Mouse (Mus musculus): Measurements from ENCODE around the gene Zkscan1. TPM values are rescaled to one million over a fixed set of nuclear protein-coding genes. Genes with fewer than 3 reads are reported as not detected.
A peak's percentile ranks its signal among the peaks of the same experiment; 100 is the strongest.

Gene Zkscan1
- total RNA-seq, 1 experiment = 9.8 TPM

DNA sequence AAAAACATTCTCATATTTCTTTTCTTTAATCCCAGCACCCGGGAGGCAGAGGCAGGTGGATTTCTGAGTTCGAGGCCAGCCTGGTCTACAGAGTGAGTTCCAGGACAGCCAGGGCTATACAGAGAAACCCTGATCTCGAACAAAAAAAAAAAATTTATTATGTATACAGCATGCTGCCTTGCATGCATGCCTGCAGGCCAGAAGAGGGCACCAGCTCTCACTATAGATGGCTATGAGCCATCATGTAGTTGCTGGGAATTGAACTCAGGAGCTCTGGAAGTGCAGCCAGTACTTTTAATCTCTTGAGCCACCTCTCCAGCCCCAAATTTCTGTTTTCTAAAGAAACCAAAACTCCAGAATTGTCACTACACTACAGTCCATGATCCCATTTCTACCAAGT, 5.4 kb downstream of the Zkscan1 start:
- Histone ChIP-seq H3K4me1 (ENCODE audit: control insufficient read depth in 2 of 2, insufficient read depth in 2 of 2, low read length in 2 of 2, poor library complexity in 1 of 2) (peaks cover 4 to 6% of the 10 kb centered on the region in 2 experiments), H3K27ac (ENCODE audit: insufficient read depth, low read depth, low read length, poor library complexity, severe bottlenecking) (no peak overlapping the region; the same call in 1 of the 2 replicates), H3K9me3 (ENCODE audit: control insufficient read depth, insufficient read depth, low read depth, low read length) (no peaks in the 10 kb centered on the region), H3K36me3 (ENCODE audit: control insufficient read depth, insufficient read depth, low read length, poor library complexity, severe bottlenecking) (peaks cover 20% of the 10 kb centered on the region), H3K4me3 (ENCODE audit: insufficient read depth in 1 of 2, low read depth in 1 of 2, low read length in 2 of 2, poor library complexity in 1 of 2, severe bottlenecking in 1 of 2) (no peak overlapping the region), H3K9ac (ENCODE audit: insufficient read depth, low read depth, low read length, poor library complexity, severe bottlenecking) (no peak overlapping the region)
- TF ChIP-seq ZC3H11A (IDR thresholded peaks at IDR 0.05; ENCODE audit: borderline replicate concordance, low read depth, low read length) (no peak), ZNF384 (IDR thresholded peaks at IDR 0.05; ENCODE audit: low read depth, low read length) (peak; percentile 69)
- in situ Hi-C loops (cut with MboI; ENCODE audit: low sequenced_read_pairs in 2 of 2, unreplicated experiment in 2 of 2) = no loop called here
- DNase-seq (ENCODE audit: low read depth, low spot score) = peak; percentile 19

DNA sequence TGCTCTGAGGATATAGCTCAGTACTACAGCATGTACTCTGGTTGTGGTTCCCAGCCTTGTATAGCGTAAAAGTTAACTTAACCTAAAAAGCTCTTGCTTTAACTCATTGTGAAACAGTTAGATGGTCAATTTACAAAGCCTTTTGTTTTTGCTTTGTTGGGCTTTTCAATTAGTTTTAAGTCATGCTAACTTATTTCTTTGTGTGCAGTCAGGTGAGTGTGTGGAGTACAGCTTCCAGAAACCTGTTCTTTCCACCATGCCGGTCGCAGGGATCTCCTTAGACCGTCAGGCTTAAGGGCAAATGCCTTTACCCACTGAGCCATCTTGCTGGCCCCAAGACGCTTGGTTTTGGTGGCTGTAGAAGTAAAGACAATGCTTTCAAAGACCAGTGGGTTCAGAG, 5.9 kb downstream of the Zkscan1 start:
- Histone ChIP-seq H3K4me1 (ENCODE audit: control insufficient read depth in 2 of 2, insufficient read depth in 2 of 2, low read length in 2 of 2, poor library complexity in 1 of 2) (peaks cover 4 to 5% of the 10 kb centered on the region in 2 experiments), H3K36me3 (ENCODE audit: control insufficient read depth, insufficient read depth, low read length, poor library complexity, severe bottlenecking) (peaks cover 22% of the 10 kb centered on the region), H3K9me3 (ENCODE audit: control insufficient read depth, insufficient read depth, low read depth, low read length) (no peaks in the 10 kb centered on the region), H3K4me3 (ENCODE audit: insufficient read depth in 1 of 2, low read depth in 1 of 2, low read length in 2 of 2, poor library complexity in 1 of 2, severe bottlenecking in 1 of 2) (no peak overlapping the region), H3K9ac (ENCODE audit: insufficient read depth, low read depth, low read length, poor library complexity, severe bottlenecking) (no peak overlapping the region), H3K27ac (ENCODE audit: insufficient read depth, low read depth, low read length, poor library complexity, severe bottlenecking) (no peak overlapping the region; the same call in 1 of the 2 replicates)
- DNase-seq (ENCODE audit: low read depth, low spot score) = peak; percentile 30
- TF ChIP-seq CHD2 (IDR thresholded peaks at IDR 0.05; ENCODE audit: low read depth, low read length) = no peak
- TF ChIP-seq MAFK (IDR thresholded peaks at IDR 0.05; ENCODE audit: insufficient read depth, low read depth, low read length) = no peak
- TF ChIP-seq ZNF384 (IDR thresholded peaks at IDR 0.05; ENCODE audit: low read depth, low read length) = no peak
- no peak for TF ChIP-seq ZC3H11A (IDR thresholded peaks at IDR 0.05; ENCODE audit: borderline replicate concordance, low read depth, low read length)
- no peak for TF ChIP-seq HCFC1 (IDR thresholded peaks at IDR 0.05; ENCODE audit: borderline replicate concordance, insufficient read depth, low read length)
- in situ Hi-C loops (cut with MboI; ENCODE audit: low sequenced_read_pairs in 2 of 2, unreplicated experiment in 2 of 2) = no loop called here

DNA sequence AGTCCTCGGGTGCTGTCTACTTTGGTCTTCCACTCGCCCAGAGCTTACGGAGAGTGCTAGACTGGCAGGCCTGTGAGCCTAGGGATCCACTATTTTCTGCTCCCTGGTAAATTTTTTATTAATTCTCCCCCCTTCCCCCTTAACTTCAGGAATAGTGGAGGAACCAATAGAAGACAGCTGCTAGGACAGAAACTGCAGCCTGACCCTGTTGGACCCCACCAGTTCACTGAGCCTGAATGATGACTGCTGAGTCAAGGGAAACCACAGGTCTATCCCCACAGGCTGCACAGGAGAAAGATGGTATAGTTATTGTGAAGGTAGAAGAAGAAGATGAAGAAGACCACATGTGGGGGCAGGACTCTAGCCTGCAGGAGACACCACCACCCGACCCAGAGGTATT, 7.9 kb downstream of the Zkscan1 start:
- TF ChIP-seq ZC3H11A (IDR thresholded peaks at IDR 0.05; ENCODE audit: borderline replicate concordance, low read depth, low read length) = no peak
- no peak for TF ChIP-seq ZNF384 (IDR thresholded peaks at IDR 0.05; ENCODE audit: low read depth, low read length)
- no peak for TF ChIP-seq HCFC1 (IDR thresholded peaks at IDR 0.05; ENCODE audit: borderline replicate concordance, insufficient read depth, low read length)
- no peak for TF ChIP-seq MAFK (IDR thresholded peaks at IDR 0.05; ENCODE audit: insufficient read depth, low read depth, low read length)
- TF ChIP-seq CHD2 (IDR thresholded peaks at IDR 0.05; ENCODE audit: low read depth, low read length) = no peak
- Histone ChIP-seq H3K36me3 (ENCODE audit: control insufficient read depth, insufficient read depth, low read length, poor library complexity, severe bottlenecking) (peaks cover 34% of the 10 kb centered on the region), H3K9ac (ENCODE audit: insufficient read depth, low read depth, low read length, poor library complexity, severe bottlenecking) (no peak overlapping the region), H3K4me3 (ENCODE audit: insufficient read depth in 1 of 2, low read depth in 1 of 2, low read length in 2 of 2, poor library complexity in 1 of 2, severe bottlenecking in 1 of 2) (no peak overlapping the region), H3K9me3 (ENCODE audit: control insufficient read depth, insufficient read depth, low read depth, low read length) (peaks cover 3% of the 10 kb centered on the region; the same call in 1 of the 2 replicates), H3K27ac (ENCODE audit: insufficient read depth, low read depth, low read length, poor library complexity, severe bottlenecking) (no peak overlapping the region), H3K4me1 (ENCODE audit: control insufficient read depth in 2 of 2, insufficient read depth in 2 of 2, low read length in 2 of 2, poor library complexity in 1 of 2) (peaks cover 0 to 4% of the 10 kb centered on the region in 2 experiments; a peak in 2 of 4 replicates)
- no peak for DNase-seq (ENCODE audit: low read depth, low spot score)
- in situ Hi-C loops (cut with MboI; ENCODE audit: low sequenced_read_pairs in 2 of 2, unreplicated experiment in 2 of 2) = no loop called here

DNA sequence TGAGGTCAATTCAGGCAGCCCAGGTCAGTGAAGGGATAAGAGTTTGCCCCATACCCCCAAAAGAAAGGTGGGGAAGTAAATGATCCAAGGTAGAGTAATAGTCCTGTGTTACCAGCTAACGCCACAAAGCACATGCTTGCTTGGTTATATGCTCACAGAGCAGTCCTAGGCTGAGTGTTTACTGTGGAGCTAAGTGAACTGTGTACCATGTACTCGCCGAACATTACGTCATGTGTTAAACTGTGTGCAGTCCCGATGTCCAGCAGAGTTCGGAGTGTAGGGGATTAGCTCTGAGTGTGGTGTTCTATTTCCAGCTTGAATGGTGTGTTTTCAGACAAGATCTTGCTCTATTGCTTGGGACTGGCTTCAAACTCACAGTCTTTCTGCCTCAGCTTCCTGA, 9.6 kb downstream of the Zkscan1 start:
- Histone ChIP-seq H3K9ac (ENCODE audit: insufficient read depth, low read depth, low read length, poor library complexity, severe bottlenecking) (no peak overlapping the region), H3K4me3 (ENCODE audit: insufficient read depth in 1 of 2, low read depth in 1 of 2, low read length in 2 of 2, poor library complexity in 1 of 2, severe bottlenecking in 1 of 2) (no peak overlapping the region), H3K27ac (ENCODE audit: insufficient read depth, low read depth, low read length, poor library complexity, severe bottlenecking) (no peak overlapping the region), H3K9me3 (ENCODE audit: control insufficient read depth, insufficient read depth, low read depth, low read length) (peaks cover 3% of the 10 kb centered on the region; the same call in 1 of the 2 replicates), H3K4me1 (ENCODE audit: control insufficient read depth in 2 of 2, insufficient read depth in 2 of 2, low read length in 2 of 2, poor library complexity in 1 of 2) (peaks cover 0 to under 1% of the 10 kb centered on the region in 2 experiments; a peak in 1 of 4 replicates), H3K36me3 (ENCODE audit: control insufficient read depth, insufficient read depth, low read length, poor library complexity, severe bottlenecking) (peaks cover 43% of the 10 kb centered on the region)
- in situ Hi-C loops (cut with MboI; ENCODE audit: low sequenced_read_pairs in 2 of 2, unreplicated experiment in 2 of 2) = no loop called here
- no peak for DNase-seq (ENCODE audit: low read depth, low spot score)
- TF ChIP-seq HCFC1 (IDR thresholded peaks at IDR 0.05; ENCODE audit: borderline replicate concordance, insufficient read depth, low read length) (no peak), ZC3H11A (IDR thresholded peaks at IDR 0.05; ENCODE audit: borderline replicate concordance, low read depth, low read length) (no peak), MAFK (IDR thresholded peaks at IDR 0.05; ENCODE audit: insufficient read depth, low read depth, low read length) (no peak), ZNF384 (IDR thresholded peaks at IDR 0.05; ENCODE audit: low read depth, low read length) (no peak), CHD2 (IDR thresholded peaks at IDR 0.05; ENCODE audit: low read depth, low read length) (no peak)

DNA sequence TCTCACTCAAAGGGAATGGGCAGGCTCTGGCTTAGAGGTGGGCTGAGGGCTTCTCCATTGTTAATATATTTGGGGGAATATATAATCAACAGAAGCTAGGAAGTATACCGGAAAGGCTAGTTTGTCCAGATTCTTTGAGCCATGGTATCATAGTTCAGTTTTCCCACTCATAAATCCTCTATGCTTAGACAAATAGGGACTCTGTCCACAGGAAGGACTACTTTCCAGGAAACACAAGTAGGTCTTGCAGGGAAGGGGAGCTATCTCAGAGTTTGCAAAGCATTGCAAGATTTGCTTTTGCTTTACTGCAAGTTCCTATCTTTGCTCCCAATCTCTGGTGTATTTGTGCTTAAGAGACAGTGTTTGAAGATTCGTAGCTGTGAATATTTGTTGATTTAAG, 20.1 kb downstream of the Zkscan1 start:
- Histone ChIP-seq H3K36me3 (ENCODE audit: control insufficient read depth, insufficient read depth, low read length, poor library complexity, severe bottlenecking) (peaks cover 18% of the 10 kb centered on the region), H3K4me1 (ENCODE audit: control insufficient read depth in 2 of 2, insufficient read depth in 2 of 2, low read length in 2 of 2, poor library complexity in 1 of 2) (peaks cover 0 to 4% of the 10 kb centered on the region in 2 experiments; a peak in 1 of 4 replicates), H3K9ac (ENCODE audit: insufficient read depth, low read depth, low read length, poor library complexity, severe bottlenecking) (no peak overlapping the region), H3K9me3 (ENCODE audit: control insufficient read depth, insufficient read depth, low read depth, low read length) (no peaks in the 10 kb centered on the region), H3K27ac (ENCODE audit: insufficient read depth, low read depth, low read length, poor library complexity, severe bottlenecking) (no peak overlapping the region), H3K4me3 (ENCODE audit: insufficient read depth in 1 of 2, low read depth in 1 of 2, low read length in 2 of 2, poor library complexity in 1 of 2, severe bottlenecking in 1 of 2) (no peak overlapping the region)
- TF ChIP-seq MAFK (IDR thresholded peaks at IDR 0.05; ENCODE audit: insufficient read depth, low read depth, low read length) (no peak), CHD2 (IDR thresholded peaks at IDR 0.05; ENCODE audit: low read depth, low read length) (no peak), HCFC1 (IDR thresholded peaks at IDR 0.05; ENCODE audit: borderline replicate concordance, insufficient read depth, low read length) (no peak), ZC3H11A (IDR thresholded peaks at IDR 0.05; ENCODE audit: borderline replicate concordance, low read depth, low read length) (no peak), ZNF384 (IDR thresholded peaks at IDR 0.05; ENCODE audit: low read depth, low read length) (no peak)
- DNase-seq (ENCODE audit: low read depth, low spot score) = no peak
- in situ Hi-C loops (cut with MboI; ENCODE audit: low sequenced_read_pairs in 2 of 2, unreplicated experiment in 2 of 2) = no loop called here
